Mouse (Mus musculus): ENCODE measurements around the gene Fam3a.
"Not testable (repeated sequence)": the region's sequence is repeated elsewhere in the genome, so short reads cannot be mapped to it uniquely, and the experiment has no call there.

The Fam3a gene

DNA sequence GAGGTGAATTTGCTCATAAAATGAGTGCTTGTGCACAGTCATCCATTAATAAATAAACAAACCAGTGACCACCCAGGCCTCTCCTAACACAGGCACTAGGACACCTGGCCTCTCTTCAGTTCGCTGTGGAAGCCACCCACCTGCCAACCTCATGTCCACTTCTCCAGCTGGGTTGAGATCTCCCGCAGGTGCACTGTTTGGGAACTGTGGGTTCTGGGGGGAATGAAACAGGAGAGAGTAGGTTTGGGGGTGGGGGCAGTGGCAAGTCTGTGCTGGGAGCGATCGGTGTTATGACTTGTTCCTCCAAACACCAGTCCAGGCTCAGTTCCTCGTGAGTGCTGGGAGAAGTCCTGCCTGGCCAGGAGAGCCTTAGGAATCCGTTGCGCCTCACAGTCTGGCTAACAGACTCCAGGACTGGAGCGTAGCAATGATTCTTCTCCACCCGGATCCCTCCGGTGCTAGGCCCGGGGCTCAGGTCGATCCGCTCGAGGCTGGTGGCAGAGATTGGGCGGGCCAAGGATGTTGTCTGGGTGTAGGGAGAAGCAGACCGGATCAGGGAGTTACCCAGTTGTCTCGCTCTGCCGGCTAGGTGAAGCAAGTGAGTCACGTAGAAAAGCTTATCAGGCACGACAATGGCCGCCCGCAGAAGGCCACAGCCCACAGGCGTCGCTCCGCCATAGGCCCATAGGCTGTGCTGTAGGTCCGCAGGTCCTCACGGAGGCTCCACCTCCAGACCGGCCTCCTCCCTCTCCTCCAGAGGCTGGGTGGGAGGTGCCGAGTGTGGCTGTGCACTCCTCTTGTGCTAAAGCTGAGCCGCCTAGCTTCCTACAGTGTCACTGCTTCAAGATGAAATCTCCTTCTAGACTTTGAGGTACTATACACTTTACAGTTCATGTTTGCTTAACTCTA, at the start of gene Fam3a, which contains the start of gene Ikbkg:
TSS of gene Fam3a (minus strand) at position 738 of the 909 bp plus-strand sequence.
TSS of gene Ikbkg (plus strand) at position 756 of the 909 bp plus-strand sequence.
- DNase-seq, result peak; percentile 83 to 88

DNA sequence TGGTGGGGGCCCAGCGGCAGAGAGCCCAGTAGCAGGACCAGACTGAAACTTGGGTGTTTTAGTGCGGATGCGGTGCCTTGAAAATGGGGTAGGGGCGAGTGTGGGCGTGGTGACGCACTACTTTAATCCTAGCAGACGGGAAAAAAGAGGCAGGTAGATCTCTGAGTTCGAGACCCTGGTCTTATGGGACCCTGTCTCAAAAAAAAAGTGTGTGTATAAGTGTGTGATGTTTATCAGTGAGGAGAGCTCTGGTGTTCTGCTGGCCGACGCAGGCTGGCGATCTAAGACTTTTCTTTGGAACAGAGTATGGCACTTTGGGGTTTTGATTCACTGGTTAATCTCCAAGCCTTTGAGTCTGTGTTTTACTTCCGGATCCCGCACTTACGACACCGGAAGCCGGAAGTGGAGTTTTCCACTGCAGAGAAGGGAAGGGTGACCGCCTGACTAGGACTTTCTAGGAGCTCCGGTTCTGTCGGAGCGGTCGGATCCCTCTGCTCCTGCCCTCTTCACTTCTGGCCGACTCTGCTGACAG, 36.3 kb upstream of the Fam3a start:
- peak; percentile 69 to 79 for DNase-seq

GRCm38 (mm10) chrX:74428826-74429276, 35.8 kb upstream of the Fam3a start, which contains the start of gene G6pdx:
Gene G6pdx (minus strand): TSS chrX:74429194.
- peak; percentile 91 to 94 for DNase-seq

DNA sequence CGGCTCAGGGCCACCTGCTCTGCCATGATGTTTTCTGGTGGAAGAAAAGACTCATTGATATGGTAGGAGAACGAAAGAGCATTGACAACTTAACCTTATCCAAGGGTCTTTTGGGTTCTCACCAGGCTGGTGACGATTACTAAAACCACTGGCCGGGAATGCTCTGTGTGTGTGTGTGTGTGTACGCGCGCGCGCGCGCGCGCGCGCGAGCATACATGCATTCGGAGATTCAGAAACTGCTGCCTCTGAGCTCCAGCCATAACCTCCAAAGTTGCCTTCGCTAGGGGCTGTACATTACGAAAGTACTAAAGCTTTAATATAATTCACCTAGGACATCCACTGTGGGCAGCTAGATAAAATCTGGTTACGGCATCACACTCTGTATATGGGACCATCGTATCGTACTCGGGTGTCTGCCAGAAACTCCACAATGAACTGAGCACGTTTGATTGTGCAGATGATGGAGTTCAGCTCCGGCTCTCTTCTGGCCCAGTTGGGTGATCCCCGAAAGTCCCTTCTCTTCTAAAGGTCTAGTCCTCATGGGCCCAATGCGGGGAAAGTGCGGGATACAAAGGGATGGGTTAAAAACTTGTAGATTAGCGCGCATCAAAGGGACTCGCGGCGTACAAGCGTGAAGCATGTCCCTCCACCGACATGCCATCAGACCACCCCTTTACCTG, 35.2 kb upstream of the Fam3a start:
- no peak for DNase-seq

DNA sequence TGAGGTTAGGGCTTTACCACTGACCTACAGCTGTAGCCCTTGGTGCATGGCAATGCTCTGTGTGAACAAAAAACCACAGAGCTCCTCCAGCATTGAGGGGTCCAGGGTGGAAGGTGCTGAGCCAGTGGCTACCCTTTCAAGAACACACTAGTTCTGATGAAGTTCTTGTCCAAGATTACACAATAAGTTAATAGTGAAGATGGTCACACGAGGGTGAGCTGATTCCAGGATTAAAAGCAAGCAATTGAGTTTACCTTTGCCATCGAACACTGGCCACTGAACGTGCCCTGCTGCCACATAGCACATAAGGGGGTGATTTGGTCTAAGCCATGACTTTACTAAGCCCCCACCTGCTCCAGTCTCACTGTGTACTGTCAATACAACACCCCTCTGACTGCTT, 34.0 kb upstream of the Fam3a start:
- DNase-seq, result no peak

GRCm38 (mm10) chrX:74426256-74426655, 33.2 kb upstream of the Fam3a start:
- DNase-seq, result no peak

DNA sequence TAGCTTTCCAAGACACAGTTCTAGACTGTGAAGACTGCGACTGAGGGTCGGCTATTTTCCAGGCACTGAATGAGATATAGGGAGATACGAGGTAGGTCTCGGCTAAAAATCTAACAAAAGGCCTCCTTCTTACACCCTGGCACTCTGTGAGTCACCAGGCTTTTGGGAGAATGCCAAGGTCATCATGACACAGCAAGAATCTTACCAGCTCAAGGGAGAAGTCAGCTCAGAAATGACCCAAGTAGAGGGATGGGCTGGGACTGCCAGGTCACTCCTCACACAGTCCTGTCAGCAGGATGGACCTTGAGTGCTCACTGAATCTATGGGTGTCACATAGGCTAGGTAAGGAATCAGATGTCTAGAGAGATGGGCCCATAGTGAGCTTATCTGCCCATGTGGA, 32.1 kb upstream of the Fam3a start:
- peak in 1 of 2 experiments; percentile 12 for DNase-seq

GRCm38 (mm10) chrX:74424443-74424842, 31.4 kb upstream of the Fam3a start:
- no peak for DNase-seq

- DNase-seq, result peak; percentile 82 to 83
Observed at GRCm38 (mm10) chrX:74413377-74413776, 20.3 kb upstream of the Fam3a start.

DNA sequence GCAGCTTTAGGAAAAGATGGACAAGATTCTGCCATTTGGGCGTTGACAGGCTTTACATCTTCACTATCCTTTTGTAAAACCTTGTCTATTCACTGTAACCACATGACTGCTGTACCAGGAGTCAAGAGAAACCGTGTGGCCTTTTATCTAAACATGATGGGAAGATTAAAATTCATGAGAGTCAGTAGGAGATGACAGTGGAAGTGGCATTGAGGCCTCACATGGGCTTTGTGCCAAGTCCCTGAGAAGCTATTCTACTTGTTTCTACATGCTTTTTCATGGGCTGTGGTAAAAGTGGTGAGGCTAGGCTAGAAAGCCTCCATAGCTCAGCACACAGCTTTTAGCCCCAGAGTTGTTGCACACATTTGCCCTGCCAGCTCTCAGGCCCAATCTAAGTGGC, 15.3 kb upstream of the Fam3a start:
- DNase-seq, result no peak

DNA sequence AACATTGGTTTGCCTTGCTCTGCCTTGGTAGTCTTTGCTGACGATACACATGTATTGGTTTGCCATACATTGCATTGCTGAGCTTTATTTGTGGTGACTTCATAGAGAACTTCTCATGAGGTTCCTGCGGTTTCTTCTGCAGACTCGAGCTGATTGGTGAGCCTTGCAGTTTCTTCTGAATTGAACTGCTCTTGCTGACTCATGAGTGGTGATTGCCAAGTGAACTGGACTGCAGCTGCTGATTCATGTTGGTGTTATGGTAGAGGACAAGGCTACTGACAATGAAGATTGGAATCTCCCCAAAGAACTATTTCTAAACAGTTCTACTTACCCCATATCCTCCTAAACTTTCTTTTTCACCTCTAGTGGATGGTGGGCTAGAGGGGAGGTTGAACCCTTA, 7.1 kb upstream of the Fam3a start:
- no peak for DNase-seq

DNA sequence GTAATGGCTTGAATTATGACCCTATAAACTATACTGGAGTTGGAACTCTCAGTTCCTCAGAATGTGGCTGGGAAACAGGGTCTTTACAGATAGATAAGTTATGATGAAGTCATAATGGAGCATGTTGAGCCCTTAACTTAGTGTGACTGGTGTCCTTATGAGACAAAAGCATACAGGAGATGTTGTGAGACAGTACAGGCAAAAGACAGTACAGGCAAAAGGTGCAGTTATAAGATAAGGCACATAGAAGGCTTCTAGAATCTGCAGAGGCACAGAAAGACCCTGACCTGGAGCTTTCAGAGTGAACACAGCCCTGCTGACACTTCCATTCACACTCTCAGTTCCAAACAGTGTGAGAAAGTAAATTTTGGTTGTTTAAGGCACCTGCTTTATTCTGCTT, 4.9 kb downstream of the Fam3a start:
- DNase-seq, result no peak

GRCm38 (mm10) chrX:74384451-74384850, 8.6 kb downstream of the Fam3a start:
- no peak for DNase-seq

- peak; percentile 82 to 89 for DNase-seq
Observed at GRCm38 (mm10) chrX:74372888-74373549, 20.1 kb downstream of the Fam3a start, which contains the start of the genes Ubl4a and Slc10a3. Gene Ubl4a (minus strand): TSS chrX:74373218. Gene Slc10a3 (minus strand): TSS chrX:74373349.

GRCm38 (mm10) chrX:74368209-74368909, 24.7 kb downstream of the Fam3a start:
- peak; percentile 81 to 85 for DNase-seq

DNA sequence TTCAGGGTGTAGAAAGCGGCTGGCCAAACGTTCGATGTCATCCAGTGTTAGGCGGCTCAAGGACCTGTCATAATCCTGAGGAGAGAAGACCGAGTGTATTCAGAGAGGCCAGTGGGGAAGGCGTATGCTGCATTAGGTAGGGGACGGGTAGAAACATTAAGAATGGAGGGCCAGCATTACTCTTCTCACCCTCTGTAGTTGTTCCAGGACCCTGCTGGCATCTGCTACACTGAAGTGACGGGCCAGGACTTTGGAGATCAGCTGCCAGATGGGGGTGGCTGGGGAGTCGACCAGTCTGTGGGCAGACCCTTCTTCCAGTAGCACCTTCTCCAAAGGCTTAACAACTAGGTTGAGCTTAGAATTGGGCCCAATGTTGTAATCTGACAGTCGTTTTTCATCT, 25.6 kb downstream of the Fam3a start:
- peak; percentile 23 to 34 for DNase-seq

DNA sequence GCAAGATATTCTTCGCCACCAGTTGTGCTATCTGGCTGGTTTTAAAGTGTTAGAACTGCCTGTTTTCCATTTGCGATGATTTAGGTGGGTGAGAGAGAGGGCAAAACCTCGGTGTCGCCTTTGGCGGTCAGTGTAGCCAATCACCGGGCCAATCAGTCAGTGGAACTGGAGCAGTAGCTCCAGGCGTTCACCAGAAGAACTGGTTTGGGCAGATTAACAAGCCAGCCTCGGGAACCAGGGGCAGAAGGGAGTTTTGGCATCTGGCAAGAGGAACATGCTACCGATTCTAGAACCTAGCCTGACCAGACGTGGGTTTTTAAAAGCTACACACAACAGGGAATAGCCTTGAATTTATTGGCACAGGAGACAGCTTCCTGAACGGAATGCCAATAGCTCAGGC, 33.9 kb downstream of the Fam3a start:
- DNase-seq, result no peak

GRCm38 (mm10) chrX:74357069-74357468, 36.0 kb downstream of the Fam3a start:
- not testable (repeated sequence) for DNase-seq

DNA sequence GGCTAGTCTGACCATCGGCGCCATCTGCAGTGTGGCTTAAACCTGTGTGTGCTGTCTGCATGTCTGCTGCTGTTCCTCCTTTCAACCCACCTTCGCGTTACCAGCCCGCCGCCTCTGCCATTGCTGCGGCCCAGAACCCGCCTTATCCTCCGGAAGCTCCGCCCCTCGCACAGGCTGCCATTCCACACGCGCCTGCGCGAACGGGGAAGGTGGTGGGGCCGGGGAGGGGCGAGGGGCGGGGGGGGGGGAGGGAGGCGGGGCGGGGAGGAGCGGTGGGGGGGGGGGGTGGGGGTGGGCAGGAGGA, 39.7 kb downstream of the Fam3a start, which contains the start of gene Lage3:
TSS of gene Lage3 (minus strand) at position 152 of the 304 bp plus-strand sequence.
- DNase-seq, result peak; percentile 86 to 92

DNA sequence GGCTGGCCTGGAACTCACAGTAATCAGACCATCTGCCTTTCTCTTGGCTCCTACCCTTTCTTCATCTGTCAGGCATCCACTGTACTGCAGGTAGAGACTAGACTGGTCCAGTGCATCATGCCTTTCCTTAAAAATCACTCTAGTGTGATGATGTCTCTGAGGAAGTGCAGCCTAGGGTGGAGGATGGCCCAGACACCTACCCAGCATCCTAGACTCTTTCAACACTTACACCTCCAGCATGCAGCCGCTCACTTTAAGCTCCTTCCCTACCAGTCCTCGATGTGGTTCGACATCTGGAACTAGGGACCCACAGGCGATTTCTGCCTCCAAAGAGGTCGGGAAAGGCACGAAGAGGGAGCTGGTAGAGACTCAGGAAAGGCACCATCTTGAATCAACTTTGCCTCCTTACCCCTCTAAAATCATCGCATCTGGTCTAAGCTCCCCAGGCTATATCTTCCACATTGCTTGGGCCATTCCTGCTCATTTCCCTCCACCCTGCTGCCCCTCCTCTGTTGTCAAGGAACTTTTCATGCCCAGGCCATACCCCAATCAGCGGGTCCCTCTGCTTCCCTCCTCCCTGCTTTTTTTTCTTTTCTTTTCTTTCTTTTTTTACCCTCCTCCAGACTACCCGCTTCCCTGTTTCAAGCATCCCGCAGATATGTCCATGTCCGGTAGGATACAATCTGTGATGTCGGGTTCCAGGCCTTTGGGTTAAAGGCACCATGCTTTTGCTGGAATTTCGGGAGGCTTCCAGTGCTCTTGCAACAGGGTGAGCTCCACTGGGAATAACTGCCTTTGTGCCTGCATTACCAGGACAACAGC, 40.2 kb downstream of the Fam3a start:
- no peak for DNase-seq

Data from cerebellum, postnatal 10 days (tissue).